15 mouse cellular contexts compared by ENCODE assay signal in the genomic region with DNA sequence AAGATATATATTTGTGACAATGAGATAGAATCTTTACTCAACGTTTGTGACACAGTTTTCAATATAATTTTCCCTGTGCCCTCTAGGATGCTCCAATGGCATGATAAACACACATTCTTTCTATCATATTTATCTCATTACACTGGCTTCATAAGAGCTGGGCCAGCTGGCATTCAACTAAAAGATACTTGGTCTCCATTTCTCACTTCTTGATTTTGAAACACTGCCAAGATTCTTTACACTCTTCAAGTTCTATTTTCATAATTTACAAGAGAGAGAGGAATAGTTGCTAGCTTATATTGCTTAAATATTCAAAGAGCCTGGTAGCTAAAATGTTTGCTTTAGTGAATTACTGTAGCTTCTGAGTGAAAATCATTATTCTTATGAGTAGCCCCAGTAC.
"Had no signal": no experiment of that assay in that cellular context is flagged by ENCODE, and none has a peak within 500 bp of the region (broad histone marks: within the 10 kb centered on the region; RNA-seq: fewer than 3 reads in every experiment).

No protein-coding gene starts in this region.

- H3K4me3 ChIP-seq: limb, embryonic 12.5 days; liver, embryonic 13.5 days; megakaryocyte, embryonic 14.5 days; midbrain, embryonic 15.5 days; stomach, embryonic 15.5 days had no signal

- H3K36me3 ChIP-seq: limb, embryonic 12.5 days; liver, embryonic 13.5 days; midbrain, embryonic 15.5 days; stomach, embryonic 15.5 days had no signal

- H3K27ac ChIP-seq: kidney, postnatal 0 days; limb, embryonic 12.5 days; liver, embryonic 13.5 days; macrophage; midbrain, embryonic 15.5 days; stomach, embryonic 15.5 days had no signal

- ATAC-seq: liver, postnatal 0 days; midbrain, embryonic 15.5 days had no signal

- H3K9ac ChIP-seq: limb, embryonic 12.5 days; liver, embryonic 13.5 days; liver, postnatal 0 days; midbrain, embryonic 15.5 days; stomach, embryonic 15.5 days had no signal

- H3K9me3 ChIP-seq: limb, embryonic 12.5 days; liver, embryonic 13.5 days; megakaryocyte, embryonic 14.5 days; midbrain, embryonic 15.5 days; stomach, embryonic 15.5 days had no signal

- H3K27me3 ChIP-seq: limb, embryonic 12.5 days; liver, embryonic 13.5 days; megakaryocyte, embryonic 14.5 days; midbrain, embryonic 15.5 days; stomach, embryonic 15.5 days had no signal

- H3K4me2 ChIP-seq: limb, embryonic 12.5 days; liver, embryonic 13.5 days; midbrain, embryonic 11.5 days; midbrain, embryonic 15.5 days; stomach, embryonic 15.5 days had no signal

- H3K4me1 ChIP-seq: limb, embryonic 12.5 days; liver, embryonic 13.5 days; megakaryocyte, embryonic 14.5 days; midbrain, embryonic 15.5 days; stomach, embryonic 15.5 days had no signal

- DNase-seq: kidney, adult 11 months; kidney, adult 9 months; kidney, postnatal 4 days; liver; liver, embryonic 13.5 days; liver, postnatal 0 days; right cerebral cortex, postnatal 14 days; thymus, postnatal 36 days had no signal
